Mouse (Mus musculus) embryonic fibroblast, embryonic 13.5 days (primary cell): ENCODE measurements around the gene Eif4ebp2.

ENCODE experiments used
- CTCF ChIP-seq: IDR thresholded peaks from 2 replicates; pipeline ENCODE4 v1.5.1; 2011; ENCODE audit warnings: mild to moderate bottlenecking, control low read depth, low read length, moderate library complexity, borderline replicate concordance; ENCODE audit not compliant: insufficient read depth
- POLR2A ChIP-seq: IDR thresholded peaks from 2 replicates; pipeline ENCODE4 v1.6.1; 2011; ENCODE audit warnings: low read depth, mild to moderate bottlenecking, control low read depth, low read length, moderate library complexity

DNA sequence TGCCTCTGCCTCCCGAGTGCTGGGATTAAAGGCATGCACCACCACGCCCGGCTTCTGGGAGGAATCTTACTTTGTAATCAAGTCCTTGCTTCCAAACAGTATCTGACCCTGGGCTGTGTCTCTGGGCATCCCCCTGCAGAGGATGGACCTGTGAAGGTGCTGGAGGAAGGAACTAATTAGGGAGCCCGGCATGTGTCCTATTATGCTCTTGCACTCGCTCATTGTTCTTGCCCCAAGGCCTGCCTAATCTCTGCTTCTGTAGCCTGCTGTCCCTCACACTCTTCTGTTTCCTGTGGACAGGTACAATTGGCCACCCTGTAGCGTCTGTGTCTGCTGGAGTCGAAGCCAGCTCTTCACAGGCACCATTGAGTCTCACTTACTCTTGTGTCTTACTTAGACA is 48.3 kb upstream of the Eif4ebp2 start:
- no peak for TF ChIP-seq CTCF
- no peak for TF ChIP-seq POLR2A
